Mouse (Mus musculus): ENCODE measurements at regions not wholly inside any gene's neighbourhood (a gene's known extent, or its start where the extent isn't known, plus 50 kb on each side); places are given as distances from the start of the nearest gene placed in this dataset.

DNA sequence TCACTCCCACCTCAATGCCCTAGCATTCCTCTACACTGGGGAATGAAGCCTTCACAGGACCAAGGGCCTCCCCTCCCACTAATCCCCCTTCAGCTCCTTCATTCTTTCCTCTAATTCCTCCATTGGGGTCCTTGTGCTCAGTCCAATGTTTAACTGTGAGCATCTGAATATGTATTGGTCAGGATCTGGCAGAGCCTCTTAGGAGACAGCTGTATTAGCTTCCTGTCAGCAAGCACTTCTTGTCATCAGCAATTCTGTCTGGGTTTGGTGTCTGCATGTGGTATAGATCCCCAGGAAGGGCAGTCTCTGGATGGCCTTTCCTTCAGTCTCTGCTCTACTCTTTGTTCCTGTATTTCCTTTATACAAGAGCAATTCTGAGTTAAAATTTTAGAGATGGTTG lies 426.8 kb upstream of the 2610001J05Rik start:
- no peak for DNase-seq (ENCODE audit: low spot score)

DNA sequence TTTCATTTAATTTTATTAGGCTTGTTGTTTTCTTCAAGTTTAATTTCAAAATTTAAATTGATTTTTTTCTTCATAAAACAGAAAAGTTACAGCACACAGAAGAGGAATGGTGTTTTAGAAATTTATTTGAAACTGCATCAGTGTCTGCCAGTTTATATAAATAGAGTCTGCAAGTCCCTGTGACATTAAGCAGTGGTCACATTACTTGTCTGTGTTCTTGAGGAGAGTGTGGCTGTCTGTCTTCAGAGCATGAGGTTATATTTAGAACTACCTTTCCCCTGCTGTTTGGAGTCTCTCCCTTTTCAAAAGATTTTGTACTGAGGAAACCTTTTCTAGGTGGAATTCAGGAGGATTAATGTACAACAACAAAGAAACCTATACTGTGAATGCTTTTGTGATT lies 426.1 kb upstream of the 2610001J05Rik start:
- DNase-seq (ENCODE audit: low spot score): no peak

DNA sequence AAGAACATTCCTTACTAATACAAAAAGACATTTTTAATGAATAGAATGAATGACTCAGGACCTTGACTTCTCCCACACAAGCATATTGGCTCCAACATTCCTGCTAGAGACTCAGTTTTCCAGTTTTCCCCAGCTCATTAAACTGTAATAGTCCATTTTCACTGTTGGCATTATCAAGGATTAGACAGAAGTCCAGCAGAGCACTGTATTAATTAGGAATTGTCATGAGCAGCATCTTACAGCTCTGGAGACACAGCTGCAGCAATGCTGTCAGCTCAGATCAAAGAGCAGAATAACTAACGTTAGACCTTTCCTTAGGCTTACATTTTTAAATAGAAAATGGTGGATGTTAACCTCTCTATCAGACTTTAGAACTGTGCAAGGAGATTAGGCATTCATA lies 419.5 kb upstream of the 2610001J05Rik start:
- no peak for DNase-seq (ENCODE audit: low spot score)

DNA sequence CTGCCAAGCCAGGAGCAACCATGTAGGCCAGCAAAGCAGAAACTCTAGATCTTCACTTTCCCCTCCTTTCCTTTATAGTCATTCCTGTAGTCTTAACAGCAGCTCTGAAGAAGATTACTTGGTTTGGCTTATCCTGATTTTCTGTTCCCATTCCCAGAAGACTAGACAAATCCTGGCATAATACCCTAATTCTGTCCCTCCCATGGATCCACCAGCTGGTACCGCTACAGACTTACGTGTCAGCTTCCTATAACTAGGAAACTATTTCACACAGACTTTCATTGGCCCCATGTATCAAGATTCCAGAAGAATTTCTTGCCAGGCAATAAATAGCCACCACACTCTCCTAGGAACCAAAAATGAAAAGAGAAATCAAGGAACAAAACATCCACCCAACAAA lies 410.2 kb upstream of the 2610001J05Rik start:
- DNase-seq (ENCODE audit: low spot score): no peak

DNA sequence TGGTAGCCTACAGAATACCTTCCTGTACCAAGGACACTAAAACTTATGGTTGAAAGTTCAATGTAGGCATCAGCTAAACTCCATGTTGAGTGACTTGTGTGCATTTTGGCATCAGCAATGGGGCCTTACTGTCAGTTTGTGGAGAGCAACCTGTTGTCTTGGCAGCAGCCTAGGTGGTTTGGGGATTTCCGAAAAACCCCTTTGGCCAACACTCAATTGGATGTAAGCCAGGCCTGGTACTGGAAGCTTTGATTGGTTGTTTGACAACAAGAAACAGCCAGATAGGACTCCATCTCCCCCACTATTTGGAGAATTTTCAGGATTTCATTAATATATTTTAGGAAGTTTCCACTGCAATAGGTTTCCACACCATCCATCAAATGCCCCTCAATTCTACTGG lies 390.6 kb upstream of the 2610001J05Rik start:
- DNase-seq (ENCODE audit: low spot score): no peak

DNA sequence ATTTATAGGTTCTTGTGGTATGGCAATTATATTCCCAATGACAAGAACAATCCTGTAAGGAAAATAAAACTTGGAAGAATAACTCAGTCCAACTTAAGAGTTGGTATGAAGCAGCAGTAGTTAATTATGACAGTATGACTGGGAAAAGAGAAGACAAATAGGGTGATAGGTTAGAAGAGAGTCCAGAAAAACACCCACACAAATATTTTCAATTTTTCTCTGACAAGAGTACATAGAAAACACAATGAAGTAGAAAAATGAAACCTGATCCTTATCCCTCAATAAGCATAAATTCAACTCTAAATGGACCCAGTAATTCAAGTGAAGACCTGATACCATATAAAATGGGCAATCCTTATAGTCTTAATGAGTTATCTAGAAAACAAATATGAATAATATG lies 369.0 kb upstream of the 2610001J05Rik start:
- DNase-seq (ENCODE audit: low spot score): no peak

DNA sequence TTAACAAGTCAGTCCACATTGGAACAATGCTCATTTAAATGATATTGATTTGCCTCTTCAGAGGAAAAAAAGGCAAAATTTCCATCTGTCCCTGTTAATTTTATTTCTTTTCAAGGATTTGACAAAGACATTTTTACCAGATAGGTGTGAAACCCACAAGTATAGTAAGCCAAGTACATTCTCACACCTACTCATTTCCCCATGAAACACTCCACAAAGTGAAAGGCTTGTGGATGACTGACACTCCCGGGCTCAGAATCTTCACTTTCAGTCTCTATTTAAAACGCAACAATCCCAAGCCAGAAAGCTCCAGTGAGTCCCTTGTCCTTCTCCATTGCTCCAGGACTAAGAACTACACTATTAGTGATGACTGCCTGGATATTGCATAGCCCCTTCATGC lies 367.8 kb upstream of the 2610001J05Rik start:
- DNase-seq (ENCODE audit: low spot score): no peak

DNA sequence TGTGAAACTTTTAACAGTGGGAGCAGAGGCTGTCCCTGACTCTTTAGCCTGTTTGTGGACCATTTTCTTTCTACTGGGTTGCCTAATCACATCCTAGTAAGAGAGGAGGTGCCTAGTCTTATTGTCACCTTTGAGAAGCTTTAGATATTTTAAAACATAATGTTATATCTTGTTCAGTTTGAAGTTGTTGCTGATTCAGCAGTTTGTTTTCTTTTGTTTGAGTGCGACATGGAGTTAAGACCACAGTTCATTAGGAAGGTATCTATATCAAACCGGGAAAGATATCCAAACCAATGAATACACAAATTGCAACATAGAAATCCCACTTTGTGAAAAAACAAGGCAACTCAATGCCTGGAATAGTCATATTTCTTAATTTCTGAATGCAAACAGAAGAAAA lies 359.5 kb upstream of the 2610001J05Rik start:
- DNase-seq (ENCODE audit: low spot score): no peak

DNA sequence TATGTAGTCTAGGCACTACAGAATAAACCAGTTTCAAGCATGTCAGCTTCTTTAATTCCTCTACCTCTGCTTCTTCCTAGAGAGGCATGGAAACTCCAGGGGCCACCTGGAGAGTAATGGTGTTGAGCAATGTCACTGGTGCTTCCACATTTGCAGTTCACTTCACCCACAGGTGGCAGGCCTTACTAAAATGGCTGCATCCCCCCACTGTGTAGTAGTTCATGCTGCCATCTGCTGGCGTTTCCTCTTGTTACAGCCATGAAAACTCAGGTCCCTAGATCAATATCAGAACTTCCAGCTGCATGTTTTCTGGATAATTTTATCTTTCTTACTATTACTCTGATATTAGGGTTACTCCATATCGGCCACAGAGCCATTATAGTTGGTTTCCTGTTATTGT lies 336.2 kb upstream of the 2610001J05Rik start:
- peak; percentile 16 for DNase-seq (ENCODE audit: low spot score)

DNA sequence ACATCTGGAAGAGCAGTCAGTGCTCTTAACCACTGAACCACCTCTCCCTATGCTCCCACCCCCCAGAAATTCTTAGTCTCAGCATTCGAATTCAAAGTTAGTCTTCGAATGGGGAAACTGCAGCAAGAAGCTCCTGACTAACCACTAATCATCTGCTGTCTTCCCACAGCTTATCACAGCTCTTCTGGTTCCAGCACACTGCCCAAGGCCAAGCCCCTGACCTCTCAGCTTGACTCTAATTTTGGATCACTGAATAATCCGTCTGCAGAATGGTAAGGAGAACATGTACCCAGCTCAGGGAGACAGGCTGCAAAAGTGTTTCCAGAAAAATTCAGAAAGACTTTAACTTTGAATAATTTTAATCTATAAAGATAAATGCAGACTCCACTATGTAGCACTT lies 325.8 kb upstream of the 2610001J05Rik start:
- no peak for DNase-seq (ENCODE audit: low spot score)

DNA sequence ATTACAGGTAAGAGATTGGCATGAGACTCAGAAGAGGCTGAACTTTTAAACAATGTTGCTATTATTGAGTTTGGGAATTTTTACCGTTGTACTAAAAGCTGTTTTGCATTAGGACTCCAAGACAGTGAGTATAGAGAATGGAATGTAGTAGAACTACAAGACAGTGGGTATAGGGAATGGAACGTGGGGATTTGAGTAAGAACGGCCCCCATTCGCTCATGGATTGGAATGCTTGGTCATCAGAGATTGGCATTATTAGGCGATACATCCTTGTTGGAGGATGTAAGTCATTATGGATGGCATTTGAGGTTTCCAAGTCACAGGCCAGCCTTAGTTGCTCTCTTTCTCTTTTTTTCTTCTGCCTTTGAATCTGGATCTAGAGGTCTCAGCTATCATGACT lies 324.0 kb upstream of the 2610001J05Rik start:
- DNase-seq (ENCODE audit: low spot score): no peak

DNA sequence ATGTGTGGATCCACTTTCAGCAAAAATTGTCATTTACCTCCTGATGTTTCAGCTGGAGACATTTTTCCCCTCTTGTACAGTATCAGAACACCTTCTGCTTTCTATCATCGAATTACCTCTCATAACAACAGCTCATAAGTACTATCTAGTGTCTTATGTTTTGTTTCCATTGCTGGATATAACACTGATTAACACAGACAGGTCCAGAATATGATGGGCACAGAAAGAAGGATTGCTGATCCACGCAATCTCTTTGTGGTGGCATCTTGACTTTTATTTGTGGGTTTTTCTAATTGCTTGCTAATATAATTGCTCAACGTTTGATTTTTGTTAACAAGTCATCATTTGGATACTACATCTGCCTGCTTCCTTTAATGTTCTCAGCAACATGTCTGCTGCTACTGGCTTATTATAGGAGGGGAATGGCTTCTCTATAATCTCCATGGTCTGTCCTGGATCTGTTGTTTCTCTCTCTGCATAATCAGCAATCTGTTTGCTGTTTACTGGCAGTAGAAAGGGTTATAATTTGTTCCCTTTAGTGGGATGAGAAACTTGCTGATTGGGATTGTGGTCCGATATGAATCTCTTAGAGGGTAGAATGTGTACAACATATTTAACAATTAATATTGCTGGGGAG lies 320.2 kb upstream of the 2610001J05Rik start:
- DNase-seq (ENCODE audit: low spot score): no peak

DNA sequence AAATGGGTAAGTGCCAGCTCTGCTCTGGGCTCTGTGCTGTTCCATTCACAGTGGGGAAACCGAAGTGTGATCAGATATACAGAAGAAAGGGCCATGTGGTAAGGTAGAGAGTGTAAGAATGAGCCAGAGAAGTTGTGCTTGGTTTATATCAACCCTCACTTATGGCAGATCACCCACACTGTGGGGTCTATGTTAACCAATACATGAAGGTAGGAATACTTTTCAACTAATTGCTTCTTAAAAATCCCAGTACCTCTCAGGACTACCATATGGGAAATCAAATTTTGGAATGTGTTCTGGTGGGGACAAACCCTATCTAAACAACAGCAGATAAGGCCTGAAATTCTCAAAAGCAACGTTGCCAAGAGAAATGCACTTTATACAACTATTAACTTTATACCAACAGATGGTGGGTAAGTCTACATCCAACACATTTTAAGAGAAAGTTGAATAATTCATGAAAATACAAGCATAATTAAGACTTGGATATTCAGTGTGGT lies 314.7 kb upstream of the 2610001J05Rik start:
- no peak for DNase-seq (ENCODE audit: low spot score)

DNA sequence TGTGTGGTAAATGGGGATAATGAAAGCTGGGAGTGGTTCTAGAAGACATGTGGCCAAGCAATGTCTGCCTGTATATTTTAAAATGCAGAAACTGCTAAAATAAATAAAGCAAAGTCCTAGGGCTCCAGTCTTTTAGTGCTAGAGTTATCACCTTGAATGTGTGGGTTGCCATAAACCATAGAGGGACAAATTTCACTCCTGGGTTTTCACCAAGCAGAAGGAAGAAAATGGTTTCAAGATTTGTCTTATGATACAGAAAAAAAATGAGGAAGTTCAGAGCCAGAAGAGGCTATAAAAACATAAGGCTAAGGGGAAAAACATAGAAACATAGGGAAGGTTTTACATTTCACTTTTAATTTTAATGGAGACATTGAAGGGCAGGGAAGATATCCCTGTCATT lies 276.1 kb upstream of the 2610001J05Rik start:
- no peak for DNase-seq (ENCODE audit: low spot score)

DNA sequence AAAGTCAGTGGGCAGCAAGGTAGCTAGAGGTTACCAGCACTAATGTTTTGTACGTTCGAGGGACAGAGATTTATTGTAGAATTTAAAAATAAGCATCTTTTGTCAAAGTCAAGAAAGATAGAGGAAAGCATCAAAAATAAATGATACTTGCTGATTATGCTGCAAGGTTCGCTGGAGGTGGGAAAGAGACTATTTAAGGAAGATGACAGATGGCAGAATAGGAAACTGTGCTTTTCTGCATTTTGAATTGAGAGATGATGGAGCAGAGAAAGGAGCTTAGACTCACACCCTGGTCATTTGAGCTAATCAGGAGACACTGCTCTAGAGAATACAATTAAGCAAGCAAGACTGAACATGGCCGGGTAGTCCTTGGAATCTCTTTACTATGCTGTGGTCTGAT lies 275.1 kb upstream of the 2610001J05Rik start:
- no peak for DNase-seq (ENCODE audit: low spot score)

DNA sequence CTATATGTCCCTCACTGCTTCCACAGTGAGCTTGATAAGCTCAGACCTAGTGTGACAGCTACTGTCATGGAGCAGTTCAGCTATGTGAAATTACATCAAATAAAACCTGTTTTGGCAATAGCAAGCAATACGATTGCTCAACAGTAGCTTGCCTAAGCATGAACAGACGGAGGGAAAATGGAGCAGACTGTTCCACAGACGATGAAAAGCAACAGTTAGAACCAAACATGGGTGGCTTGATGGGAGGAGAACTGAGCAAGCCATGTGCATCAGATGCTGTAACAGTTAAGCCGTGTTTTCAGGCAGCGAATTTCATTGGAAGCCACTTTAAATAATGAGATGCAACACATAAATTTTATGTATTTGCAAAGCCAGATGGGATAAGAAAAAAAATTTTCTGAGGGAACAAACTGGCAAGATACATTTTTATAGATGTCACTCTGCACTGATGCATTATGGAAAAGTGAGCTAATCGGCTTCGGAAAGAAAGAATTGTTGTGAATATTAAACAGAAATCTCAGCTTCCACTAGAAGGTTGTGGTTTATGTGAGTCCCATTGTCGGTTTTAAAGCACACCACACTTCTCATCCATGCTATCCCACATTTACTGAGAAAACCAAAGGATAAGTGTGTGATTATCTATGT lies 270.9 kb upstream of the 2610001J05Rik start:
- no peak for DNase-seq (ENCODE audit: low spot score)

DNA sequence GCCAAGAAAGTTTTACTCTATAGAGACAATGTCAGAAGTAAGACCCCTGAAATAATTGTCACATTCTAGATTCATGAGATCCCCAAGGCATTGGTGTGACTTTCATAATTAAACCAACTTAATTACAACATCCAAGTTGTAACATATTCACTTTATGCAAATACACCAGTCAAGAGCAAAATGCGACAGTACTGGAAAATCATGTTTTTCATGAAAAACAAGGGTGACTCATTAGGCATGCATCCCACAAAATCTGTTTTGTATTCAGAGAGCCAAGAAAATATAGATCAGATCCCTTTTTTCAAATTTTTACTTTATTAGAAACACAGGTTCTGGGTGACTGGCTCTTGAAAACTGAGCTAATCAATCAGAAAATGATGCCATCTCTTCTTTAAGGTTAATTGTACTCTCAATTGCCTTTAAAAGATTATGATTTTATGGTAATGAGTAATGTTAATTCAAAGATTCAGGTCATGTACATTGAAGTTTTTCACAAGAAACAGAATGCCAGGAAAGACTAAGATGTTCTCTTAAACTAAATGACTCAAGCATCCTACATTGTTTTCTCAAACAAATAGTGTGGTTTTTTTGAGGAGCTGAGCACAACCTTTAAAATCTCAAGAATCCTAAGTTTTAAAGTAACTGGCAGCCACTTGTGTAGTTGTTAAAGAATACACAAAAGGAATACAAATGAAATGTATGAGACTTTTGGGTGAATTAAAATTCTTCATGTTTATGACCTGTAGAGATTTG lies 259.2 kb upstream of the 2610001J05Rik start:
- DNase-seq (ENCODE audit: low spot score): no peak

DNA sequence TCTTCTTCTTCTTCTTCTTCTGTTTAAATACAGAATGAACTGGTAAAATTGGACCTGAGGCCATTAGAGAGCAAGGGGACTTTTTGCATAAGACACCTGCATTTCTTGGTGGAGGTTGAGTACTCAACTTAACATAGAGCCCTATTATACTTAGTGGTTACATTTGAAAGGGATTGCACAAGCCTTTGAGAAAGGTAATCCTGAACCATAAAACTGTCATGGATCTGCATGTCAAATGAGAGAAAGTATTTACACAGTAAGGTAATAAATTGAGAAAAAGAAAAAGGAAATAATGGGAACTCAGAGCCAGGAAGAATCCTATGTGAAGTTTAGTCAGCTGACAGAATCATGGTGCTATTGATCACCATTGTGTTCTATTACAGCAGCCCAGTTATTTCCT lies 258.1 kb upstream of the 2610001J05Rik start:
- DNase-seq (ENCODE audit: low spot score): no peak

DNA sequence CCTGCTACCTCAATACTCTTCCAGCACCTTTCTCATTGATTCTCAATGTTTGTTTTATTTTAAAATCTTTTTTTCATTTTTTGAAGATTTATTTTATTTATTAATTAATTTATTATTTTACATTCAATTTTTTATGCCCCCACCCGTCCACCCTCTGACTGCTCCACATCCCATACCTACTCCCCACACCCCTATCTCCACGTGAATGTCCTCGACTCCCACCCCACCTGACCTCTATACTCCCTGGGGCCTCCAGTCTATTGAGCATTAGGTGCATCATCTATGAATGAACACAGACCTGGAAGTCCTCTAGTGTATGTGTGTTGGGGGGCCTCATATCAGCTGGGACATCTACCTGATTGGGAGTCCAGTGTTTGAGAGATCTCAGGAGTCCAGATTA lies 251.0 kb upstream of the 2610001J05Rik start:
- no peak for DNase-seq (ENCODE audit: low spot score)

DNA sequence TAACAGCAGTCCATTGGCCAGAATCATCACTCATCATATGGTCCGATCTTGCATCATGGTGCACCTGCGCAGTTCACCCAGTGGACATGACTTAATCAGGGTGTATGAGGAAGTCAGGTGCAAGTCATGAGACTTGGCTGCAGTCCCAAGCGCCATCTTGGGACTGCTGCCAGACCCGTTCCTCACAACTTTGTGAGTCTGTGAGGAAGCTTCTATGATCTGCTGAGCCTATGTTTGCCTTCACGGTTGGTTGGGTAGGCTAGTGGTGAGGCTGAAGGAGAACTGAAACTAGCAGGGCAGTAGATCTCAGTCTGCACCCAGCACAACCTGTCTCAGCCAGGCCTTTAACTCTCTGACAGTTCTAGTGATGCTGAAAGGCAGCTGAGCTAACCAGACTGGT lies 250.2 kb upstream of the 2610001J05Rik start:
- no peak for DNase-seq (ENCODE audit: low spot score)

DNA sequence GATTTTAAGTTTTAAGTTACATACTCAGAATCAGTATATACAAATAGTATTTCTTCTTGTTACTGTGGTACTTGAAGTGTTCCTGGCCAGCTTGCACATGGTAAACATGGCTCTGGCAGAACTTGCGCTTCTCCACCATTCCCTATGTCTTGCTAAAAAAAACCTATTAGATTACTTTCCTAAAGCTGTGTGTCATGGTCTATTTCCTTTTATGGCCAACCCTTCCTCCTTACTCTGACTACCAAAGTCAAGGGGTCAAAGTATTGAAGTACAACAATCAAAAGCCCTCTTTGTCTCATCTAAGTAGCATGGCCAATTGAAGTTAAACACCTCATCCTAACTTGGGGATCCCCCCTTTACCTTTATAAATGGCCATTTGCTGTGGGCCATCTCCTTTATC lies 223.6 kb upstream of the 2610001J05Rik start:
- DNase-seq (ENCODE audit: low spot score): no peak

DNA sequence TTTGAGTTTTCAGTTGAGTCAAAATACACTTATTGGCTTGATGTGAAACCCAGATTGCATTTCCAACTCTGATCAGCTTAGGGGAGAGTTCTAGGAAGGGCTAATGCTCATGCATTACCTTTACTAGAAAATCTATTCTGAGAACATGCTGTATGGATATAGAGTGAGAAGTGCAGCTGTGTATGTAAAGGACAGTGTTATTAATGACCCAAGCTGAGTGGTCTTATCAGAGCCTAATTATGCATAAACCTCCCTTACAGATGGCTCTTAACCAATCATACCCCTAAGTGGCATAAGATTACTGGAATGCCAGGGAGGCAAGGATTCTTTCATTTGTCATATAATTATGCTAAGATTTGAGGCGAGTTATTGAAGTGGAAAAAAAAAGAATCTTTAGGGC lies 210.6 kb upstream of the 2610001J05Rik start:
- DNase-seq (ENCODE audit: low spot score): no peak

DNA sequence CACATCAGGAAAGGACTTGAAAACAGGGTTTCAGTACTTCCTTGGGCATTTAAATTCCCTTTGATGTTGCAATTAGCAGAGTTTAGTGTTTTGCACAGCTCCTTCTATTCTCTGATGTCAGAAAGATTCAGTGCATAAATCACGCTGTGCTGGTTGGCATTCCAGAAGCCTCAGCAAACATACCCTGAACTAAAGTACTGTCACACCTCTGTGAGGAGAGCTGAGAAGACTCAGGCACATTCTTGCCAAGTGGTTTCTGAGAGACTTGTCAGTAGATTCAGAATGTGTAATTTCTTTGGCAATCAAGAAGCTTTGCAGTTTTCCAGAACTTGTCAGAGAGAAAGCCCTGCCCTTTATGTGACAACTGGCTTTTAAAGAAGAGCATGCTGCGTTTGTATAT lies 192.4 kb upstream of the 2610001J05Rik start:
- no peak for DNase-seq (ENCODE audit: low spot score)
